Mouse (Mus musculus): ENCODE measurements around the gene Ficd.

DNA sequence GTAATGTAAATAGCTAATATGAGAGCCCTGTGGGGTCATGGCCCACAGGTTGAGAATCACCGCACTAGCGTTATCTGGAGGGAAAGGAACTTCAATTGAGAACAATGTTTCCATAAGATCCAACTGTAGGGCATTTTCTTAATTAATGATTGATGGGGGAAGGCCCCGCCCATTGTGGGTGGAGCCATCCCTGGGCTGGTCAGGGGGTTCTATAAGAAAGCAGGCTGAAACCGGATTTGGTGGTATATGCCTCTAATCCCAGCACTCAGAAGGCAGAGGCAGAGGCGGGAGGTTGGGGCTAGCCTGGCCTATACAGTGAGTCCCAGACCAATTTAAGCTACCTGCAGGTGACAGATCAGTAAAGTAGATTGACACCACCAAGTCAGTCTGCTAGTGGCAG is 1.2 kb upstream of the Ficd start:
- TF ChIP-seq POLR2A (IDR thresholded peaks at IDR 0.05; ENCODE audit: borderline replicate concordance, control insufficient read depth, low read depth, low read length) (no peak), CTCF (IDR thresholded peaks at IDR 0.05; ENCODE audit: control insufficient read depth, insufficient read depth, low read length) (no peak)
